Mouse (Mus musculus): ENCODE data around the gene Hebp1.

Gene Hebp1

GRCm38 (mm10) chr6:135197921-135198532, at the start of gene Hebp1, which contains the start of gene Fam234b:
Gene Hebp1 (minus strand): TSS chr6:135198022.
Gene Fam234b (plus strand): TSS chr6:135197977.
- peak; percentile 48 for DNase-seq (ENCODE audit: low read depth, low spot score)

DNA sequence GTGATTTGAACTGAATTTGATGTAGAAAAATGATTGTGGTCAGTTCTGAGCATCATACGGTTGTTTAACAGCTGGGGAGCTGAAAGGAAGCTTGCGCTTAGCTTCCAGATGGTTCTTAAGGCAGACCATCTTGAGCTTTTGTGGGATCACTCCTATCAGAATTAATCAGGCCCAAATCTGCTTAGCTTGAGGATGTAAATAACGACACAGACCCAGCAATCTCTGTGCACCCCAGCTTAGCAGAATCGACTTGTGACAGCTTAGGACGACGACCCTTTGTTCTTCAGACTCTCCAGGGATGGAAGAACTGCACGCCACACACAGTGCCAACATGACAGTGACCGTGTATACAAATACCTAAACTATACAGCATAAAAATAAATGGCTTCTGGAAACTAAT, 47.8 kb upstream of the Hebp1 start:
- DNase-seq (ENCODE audit: low read depth, low spot score): no peak

- DNase-seq (ENCODE audit: low read depth, low spot score): no peak
Observed at GRCm38 (mm10) chr6:135240361-135240760, 42.5 kb upstream of the Hebp1 start.

DNA sequence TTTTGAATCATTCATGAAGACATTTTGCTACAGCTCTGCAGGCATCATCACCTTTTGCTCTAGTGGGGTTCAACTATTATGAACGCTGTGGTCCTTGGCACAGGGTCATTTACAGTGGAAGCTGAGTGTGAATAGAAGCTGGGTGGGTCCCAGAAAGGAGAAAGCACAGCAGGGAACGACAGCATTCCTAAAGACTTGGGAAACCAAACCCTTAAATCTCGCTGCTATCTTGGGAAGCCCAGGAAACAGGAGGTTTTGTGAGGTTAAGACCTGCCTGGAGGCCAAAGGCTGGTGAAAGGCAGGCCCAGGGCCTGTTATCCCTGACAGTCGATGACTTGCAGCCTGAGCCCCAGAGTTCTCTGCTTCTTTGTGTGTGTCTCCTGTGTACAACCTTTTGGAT, 40.4 kb upstream of the Hebp1 start:
- DNase-seq (ENCODE audit: low read depth, low spot score): no peak

DNA sequence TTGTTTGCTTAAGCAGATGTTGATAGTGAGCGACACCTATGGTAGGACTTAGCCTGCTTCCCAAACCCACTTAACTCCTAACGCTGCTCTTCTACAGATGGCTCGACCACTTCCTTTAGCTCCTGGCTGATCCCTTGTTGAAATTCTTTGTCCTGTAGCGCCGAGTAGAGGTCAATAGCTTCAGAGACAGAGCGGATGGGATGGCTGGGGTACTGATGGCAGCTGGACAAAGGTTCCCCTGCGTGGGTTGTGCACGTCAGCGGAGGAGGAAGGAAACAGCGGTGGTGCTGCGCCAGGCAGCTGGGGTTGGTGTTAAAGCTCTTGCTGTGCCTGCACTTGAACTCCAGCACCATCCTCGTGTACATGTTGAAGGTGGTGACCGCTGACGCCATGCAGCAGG, 39.5 kb upstream of the Hebp1 start:
- DNase-seq (ENCODE audit: low read depth, low spot score): no peak

- DNase-seq (ENCODE audit: low read depth, low spot score): no peak
Observed at GRCm38 (mm10) chr6:135236576-135236975, 38.8 kb upstream of the Hebp1 start.

- no peak for DNase-seq (ENCODE audit: low read depth, low spot score)
Observed at GRCm38 (mm10) chr6:135235742-135236141, 37.9 kb upstream of the Hebp1 start.

GRCm38 (mm10) chr6:135232443-135233182, 34.8 kb upstream of the Hebp1 start:
- DNase-seq (ENCODE audit: low read depth, low spot score): no peak

DNA sequence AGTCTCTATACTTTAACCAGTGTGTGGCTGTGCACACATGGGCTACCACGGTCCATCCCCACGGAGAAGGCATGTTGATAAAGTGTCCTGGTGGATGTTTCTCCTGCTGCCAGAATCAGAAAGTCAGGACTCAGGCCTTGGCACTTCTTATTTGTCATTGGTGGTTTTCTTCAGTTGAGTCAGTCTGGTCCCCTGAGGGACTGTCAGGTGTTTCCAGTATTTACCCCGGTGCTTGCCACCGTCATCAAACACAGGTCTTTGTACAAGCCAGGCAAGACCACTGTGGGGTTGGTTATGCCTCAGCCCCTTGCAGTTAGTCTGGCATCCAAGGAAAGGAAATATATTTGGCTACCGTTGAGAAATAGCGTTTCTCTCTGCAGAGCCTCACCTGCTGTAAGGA, 32.8 kb upstream of the Hebp1 start:
- DNase-seq (ENCODE audit: low read depth, low spot score): no peak

- no peak for DNase-seq (ENCODE audit: low read depth, low spot score)
Observed at GRCm38 (mm10) chr6:135228465-135228941, 30.7 kb upstream of the Hebp1 start.

- DNase-seq (ENCODE audit: low read depth, low spot score): no peak
Observed at GRCm38 (mm10) chr6:135223786-135224416, 26.1 kb upstream of the Hebp1 start.

DNA sequence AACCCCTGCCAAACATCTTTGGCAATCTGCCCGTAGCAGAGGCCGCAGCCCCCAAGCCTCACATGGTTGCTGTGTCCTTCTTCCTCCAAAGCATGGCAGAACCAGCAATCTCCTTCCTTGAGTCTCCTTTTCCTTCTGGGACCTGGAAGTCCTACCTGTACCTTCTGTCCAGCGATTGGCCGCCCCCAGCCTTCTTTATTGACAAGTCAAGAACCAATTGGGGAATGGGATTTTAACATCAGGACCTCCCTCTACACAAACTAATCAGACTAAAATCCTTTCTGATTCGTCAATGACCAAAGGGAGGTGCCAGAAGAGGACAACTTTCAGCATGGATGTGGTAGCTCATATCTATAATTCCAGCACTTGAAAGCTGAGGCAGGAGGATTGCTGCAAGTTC, 22.1 kb upstream of the Hebp1 start:
- DNase-seq (ENCODE audit: low read depth, low spot score): no peak

DNA sequence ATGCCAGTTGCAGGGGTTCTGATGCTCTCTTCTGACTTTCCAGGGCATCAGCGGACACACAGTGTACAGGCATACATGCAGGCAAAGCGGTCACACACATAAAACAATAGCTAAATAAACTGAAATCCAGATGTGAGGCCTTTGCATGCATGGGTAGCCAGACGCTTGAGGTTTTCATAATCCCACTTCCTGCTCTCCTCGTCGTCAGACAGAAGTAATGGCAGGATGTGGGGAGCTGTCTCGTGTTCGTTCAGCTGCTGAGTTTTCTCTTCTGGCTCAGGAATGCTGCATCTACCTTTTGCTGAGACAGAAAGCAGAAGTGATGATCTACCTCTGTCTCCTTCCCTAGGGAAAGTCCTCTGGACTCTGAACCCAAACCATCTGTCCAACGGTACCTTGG, 20.5 kb upstream of the Hebp1 start:
- no peak for DNase-seq (ENCODE audit: low read depth, low spot score)

DNA sequence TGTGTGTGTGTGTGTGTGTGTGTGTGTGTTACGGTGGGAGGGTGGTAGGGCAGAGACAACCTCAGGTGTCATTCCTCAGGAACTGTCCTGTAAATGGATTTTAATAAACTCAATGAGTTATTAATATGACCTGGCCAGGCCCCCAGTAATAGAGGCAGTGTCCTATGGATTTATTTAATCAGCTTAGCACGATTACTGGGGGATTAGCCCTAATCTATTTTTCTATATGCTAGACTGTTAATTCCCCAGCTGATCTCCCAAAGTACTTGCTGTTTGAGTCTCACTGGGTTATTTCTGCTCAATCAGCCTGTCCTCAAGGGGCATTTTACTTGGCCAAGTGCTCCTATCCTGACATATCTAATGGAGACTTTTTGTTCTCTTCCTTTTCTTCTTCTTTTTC, 14.8 kb upstream of the Hebp1 start:
- DNase-seq (ENCODE audit: low read depth, low spot score): peak; percentile 42

- no peak for DNase-seq (ENCODE audit: low read depth, low spot score)
Observed at GRCm38 (mm10) chr6:135211169-135211568, 13.3 kb upstream of the Hebp1 start.

DNA sequence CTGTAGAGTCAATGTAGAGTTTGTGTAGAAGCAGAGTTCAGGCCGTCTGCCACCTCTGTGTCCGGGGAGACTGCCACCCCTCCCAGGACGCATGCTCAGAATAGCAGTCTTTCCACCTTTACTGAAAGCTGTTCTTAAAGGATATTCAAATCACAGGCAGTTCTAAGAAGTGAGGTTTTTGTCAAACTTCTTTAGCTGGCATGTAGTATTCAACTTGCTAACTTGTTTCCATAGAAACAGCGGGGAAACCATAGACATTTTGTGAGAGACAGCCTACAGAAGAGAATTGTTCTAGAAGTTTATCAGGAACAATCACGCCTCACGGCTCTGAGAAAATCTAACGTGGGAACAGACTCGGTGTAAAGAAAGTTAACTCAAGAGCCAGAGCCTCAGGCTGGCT, 9.1 kb upstream of the Hebp1 start:
- no peak for DNase-seq (ENCODE audit: low read depth, low spot score)

DNA sequence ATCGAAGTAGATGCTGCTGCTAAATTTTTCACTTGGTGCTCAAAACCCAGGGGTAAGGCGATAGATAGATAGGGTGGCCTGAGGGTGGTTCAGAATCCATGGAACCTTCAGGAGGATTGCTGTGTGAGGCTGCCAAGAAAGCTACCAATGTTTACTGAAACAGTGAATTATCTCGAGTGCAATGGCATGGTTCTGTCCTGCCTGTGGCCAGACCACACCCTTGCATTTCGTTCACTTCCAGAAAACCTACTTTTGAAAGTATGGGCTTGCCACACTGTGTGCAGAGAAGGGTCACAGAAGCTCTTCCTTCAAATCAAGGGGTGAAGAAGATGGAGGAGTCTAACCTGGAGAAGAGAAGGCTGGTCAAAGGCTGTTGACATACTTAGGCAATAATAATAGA, 8.0 kb upstream of the Hebp1 start:
- DNase-seq (ENCODE audit: low read depth, low spot score): no peak

DNA sequence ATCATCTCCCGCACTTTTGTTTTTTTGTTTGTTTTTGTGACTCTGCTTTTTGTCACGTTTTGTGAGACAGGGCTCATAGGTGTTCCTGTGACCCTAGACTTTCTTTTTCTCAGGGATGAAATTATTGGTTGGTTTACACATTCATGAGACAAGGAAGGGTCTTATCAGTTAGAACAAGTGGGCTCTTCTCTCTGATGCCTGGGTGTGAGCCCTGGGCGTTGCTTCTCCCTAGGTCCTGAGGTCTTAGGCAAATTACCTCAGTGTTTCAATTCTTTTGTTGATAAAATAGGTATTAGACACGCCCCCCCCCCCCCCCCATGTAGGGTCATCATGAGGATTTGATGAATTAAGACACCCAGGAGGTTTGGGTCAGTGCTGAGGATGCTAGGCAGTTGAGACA, 7.0 kb upstream of the Hebp1 start:
- DNase-seq (ENCODE audit: low read depth, low spot score): no peak

- no peak for DNase-seq (ENCODE audit: low read depth, low spot score)
Observed at GRCm38 (mm10) chr6:135203737-135204136, 5.9 kb upstream of the Hebp1 start.

- no peak for DNase-seq (ENCODE audit: low read depth, low spot score)
Observed at GRCm38 (mm10) chr6:135202668-135203067, 4.8 kb upstream of the Hebp1 start.

GRCm38 (mm10) chr6:135200122-135200957, 2.5 kb upstream of the Hebp1 start:
- no peak for DNase-seq (ENCODE audit: low read depth, low spot score)

- DNase-seq (ENCODE audit: low read depth, low spot score): no peak
Observed at GRCm38 (mm10) chr6:135198726-135199125, 904 bp upstream of the Hebp1 start.
